Mouse (Mus musculus): ENCODE results near the gene Tyw1. TPM values are rescaled to one million over a fixed set of nuclear protein-coding genes. Genes with fewer than 3 reads are reported as not detected.

Gene Tyw1
- polyA plus RNA-seq, 1 experiment, result 12.1 TPM

DNA sequence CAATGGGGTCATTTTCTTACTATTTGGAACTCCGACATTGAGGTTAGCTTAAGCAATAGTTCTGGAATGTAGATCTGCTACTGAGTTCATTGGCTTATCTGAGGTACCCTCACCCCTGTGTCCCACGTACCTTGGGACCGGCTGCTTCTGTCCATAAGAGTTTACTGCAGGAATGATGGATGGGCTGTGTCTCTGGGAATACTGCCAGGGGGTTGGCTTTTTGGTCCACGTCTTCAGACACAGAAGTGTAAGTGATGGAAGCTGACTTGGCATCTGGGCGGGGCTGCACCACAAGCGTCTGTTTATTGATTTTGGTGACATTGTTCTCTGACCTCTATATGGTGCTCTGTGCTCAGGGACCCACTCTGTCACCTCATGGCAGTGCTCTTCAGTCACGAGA, 55.4 kb downstream of the Tyw1 start:
- 78% methylated on average over 7 of the region's 7 CpGs for WGBS
- Histone ChIP-seq H3K27me3 (replicated peaks; ENCODE audit: control insufficient read depth, insufficient read depth, low read length) (no peaks in the 10 kb centered on the region), H3K27ac (ENCODE audit: insufficient read depth, low read depth, low read length) (no peak overlapping the region), H3K36me3 (ENCODE audit: control insufficient read depth, insufficient read depth, low read length) (no peaks in the 10 kb centered on the region), H3K4me3 (ENCODE audit: insufficient read depth, low read depth, low read length) (no peak overlapping the region), H3K4me1 (ENCODE audit: control insufficient read depth, insufficient read depth, low read length) (no peaks in the 10 kb centered on the region)
- TF ChIP-seq CTCF (conservative IDR thresholded peaks at IDR 0.05; ENCODE audit: insufficient read depth, insufficient read length, low read depth, low read length), result no peak
- TF ChIP-seq POLR2A (IDR thresholded peaks at IDR 0.05; ENCODE audit: low read depth, low read length), result no peak
- no peak for DNase-seq

DNA sequence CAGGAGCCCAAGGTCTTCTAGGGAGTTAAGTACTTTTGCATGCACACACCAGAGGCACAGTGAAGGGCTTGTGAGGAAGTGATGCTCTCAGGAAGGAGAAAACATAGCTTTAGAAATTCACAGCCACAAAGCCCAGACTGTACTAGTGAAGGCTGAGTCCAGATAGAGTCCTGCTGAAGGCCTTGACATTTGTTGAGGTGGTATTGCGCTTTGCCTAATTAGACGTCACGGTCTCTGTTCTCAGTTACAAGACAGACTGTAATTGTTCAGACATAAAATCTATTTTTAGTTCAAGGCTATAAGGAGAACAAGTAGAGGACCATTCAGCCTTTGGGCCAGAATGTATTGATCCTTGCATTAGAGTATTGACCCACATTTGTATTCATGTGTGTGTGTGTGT, 58.1 kb downstream of the Tyw1 start:
- no peak for DNase-seq
- Histone ChIP-seq H3K27me3 (replicated peaks; ENCODE audit: control insufficient read depth, insufficient read depth, low read length) (no peaks in the 10 kb centered on the region), H3K36me3 (ENCODE audit: control insufficient read depth, insufficient read depth, low read length) (0 out of 2 replicates have a peak, but pooled peaks cover 2% of the 10 kb centered on the region), H3K4me1 (ENCODE audit: control insufficient read depth, insufficient read depth, low read length) (no peaks in the 10 kb centered on the region), H3K27ac (ENCODE audit: insufficient read depth, low read depth, low read length) (no peak overlapping the region), H3K4me3 (ENCODE audit: insufficient read depth, low read depth, low read length) (no peak overlapping the region)
- 83% methylated on average over 3 of the region's 3 CpGs for whole genome bisulfite sequencing
- TF ChIP-seq POLR2A (IDR thresholded peaks at IDR 0.05; ENCODE audit: low read depth, low read length) (no peak), CTCF (conservative IDR thresholded peaks at IDR 0.05; ENCODE audit: insufficient read depth, insufficient read length, low read depth, low read length) (no peak)

DNA sequence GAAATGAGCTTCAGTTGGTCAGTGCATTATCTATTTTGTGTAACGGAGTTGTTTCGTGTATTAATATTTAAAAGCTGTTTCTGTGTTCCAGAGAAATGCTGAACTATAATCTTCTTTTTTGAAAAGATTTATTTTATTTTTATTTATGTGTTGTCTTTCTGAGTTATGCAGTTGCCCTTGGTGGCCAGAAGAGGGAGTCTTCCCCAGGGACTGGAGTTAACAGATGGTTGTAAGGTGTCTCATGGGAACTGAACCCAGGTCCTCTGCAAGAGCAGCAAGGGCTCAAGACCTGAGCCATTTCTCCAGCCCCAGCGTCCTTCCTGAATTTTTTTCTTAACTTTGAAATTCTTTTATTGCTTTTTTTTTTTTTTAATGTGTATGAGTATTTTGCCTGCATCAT, 59.5 kb downstream of the Tyw1 start:
- WGBS, result 98% methylated on average over 3 of the region's 3 CpGs
- DNase-seq, result no peak
- Histone ChIP-seq H3K36me3 (ENCODE audit: control insufficient read depth, insufficient read depth, low read length) (0 out of 2 replicates have a peak, but pooled peaks cover 2% of the 10 kb centered on the region), H3K4me3 (ENCODE audit: insufficient read depth, low read depth, low read length) (no peak overlapping the region), H3K27me3 (replicated peaks; ENCODE audit: control insufficient read depth, insufficient read depth, low read length) (no peaks in the 10 kb centered on the region), H3K27ac (ENCODE audit: insufficient read depth, low read depth, low read length) (no peak overlapping the region), H3K4me1 (ENCODE audit: control insufficient read depth, insufficient read depth, low read length) (no peaks in the 10 kb centered on the region)
- no peak for TF ChIP-seq CTCF (conservative IDR thresholded peaks at IDR 0.05; ENCODE audit: insufficient read depth, insufficient read length, low read depth, low read length)
- TF ChIP-seq POLR2A (IDR thresholded peaks at IDR 0.05; ENCODE audit: low read depth, low read length), result no peak

DNA sequence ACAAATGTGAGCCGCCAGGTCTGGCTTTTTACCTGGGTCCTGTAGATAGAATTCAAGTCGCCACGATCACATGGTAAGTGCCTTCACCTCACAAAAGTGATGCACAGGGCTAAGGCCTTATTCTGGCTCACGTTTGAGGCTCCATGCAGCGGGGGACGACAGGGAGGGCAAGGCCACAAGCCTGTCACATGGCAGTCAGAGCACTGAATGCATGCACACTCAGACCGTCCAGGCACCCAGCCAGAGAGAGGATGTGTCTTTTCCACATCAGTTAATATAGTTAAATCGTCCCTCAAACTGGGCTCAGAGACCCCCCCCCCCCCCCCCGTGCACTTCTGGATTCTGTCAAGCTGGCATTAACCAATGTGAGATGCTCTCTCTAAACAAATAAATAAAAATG, 60.9 kb downstream of the Tyw1 start:
- Histone ChIP-seq H3K36me3 (ENCODE audit: control insufficient read depth, insufficient read depth, low read length) (0 out of 2 replicates have a peak, but pooled peaks cover 2% of the 10 kb centered on the region), H3K27ac (ENCODE audit: insufficient read depth, low read depth, low read length) (no peak overlapping the region), H3K4me1 (ENCODE audit: control insufficient read depth, insufficient read depth, low read length) (no peaks in the 10 kb centered on the region), H3K4me3 (ENCODE audit: insufficient read depth, low read depth, low read length) (no peak overlapping the region), H3K27me3 (replicated peaks; ENCODE audit: control insufficient read depth, insufficient read depth, low read length) (no peaks in the 10 kb centered on the region)
- no peak for DNase-seq
- TF ChIP-seq CTCF (conservative IDR thresholded peaks at IDR 0.05; ENCODE audit: insufficient read depth, insufficient read length, low read depth, low read length) (no peak), POLR2A (IDR thresholded peaks at IDR 0.05; ENCODE audit: low read depth, low read length) (no peak)
- WGBS, result 81% methylated on average over 9 of the region's 9 CpGs

DNA sequence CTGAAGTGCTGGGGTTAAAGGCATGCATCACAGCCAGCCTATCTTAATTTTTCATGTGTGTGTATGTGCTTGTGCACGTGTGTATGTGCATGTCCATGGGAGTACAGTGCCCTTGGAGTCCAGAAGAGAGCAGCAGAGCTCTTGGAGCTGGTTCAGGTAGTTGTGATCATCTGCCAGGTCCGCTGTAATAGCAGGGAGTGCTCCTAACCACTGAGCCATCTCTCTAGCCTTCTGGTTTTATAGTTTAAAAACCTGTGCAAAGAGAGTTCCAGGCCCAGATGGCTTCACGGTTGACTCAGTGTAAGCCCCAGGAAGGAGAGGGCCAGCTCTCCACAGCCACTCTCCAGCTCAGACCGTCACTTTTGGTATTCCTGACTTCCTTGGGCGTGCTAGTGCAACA, 64.4 kb downstream of the Tyw1 start:
- no peaks in the 10 kb centered on the region for H3K4me1 ChIP-seq (ENCODE audit: control insufficient read depth, insufficient read depth, low read length)
- DNase-seq, result no peak
- no peaks in the 10 kb centered on the region for H3K27me3 ChIP-seq (replicated peaks; ENCODE audit: control insufficient read depth, insufficient read depth, low read length)
- H3K4me3 ChIP-seq (ENCODE audit: insufficient read depth, low read depth, low read length), result no peak overlapping the region
- WGBS, result 94% methylated on average over 5 of the region's 5 CpGs
- H3K27ac ChIP-seq (ENCODE audit: insufficient read depth, low read depth, low read length), result no peak overlapping the region
- H3K36me3 ChIP-seq (ENCODE audit: control insufficient read depth, insufficient read depth, low read length), result 0 out of 2 replicates have a peak, but pooled peaks cover 2% of the 10 kb centered on the region
- no peak for TF ChIP-seq CTCF (conservative IDR thresholded peaks at IDR 0.05; ENCODE audit: insufficient read depth, insufficient read length, low read depth, low read length)
- TF ChIP-seq POLR2A (IDR thresholded peaks at IDR 0.05; ENCODE audit: low read depth, low read length), result no peak

DNA sequence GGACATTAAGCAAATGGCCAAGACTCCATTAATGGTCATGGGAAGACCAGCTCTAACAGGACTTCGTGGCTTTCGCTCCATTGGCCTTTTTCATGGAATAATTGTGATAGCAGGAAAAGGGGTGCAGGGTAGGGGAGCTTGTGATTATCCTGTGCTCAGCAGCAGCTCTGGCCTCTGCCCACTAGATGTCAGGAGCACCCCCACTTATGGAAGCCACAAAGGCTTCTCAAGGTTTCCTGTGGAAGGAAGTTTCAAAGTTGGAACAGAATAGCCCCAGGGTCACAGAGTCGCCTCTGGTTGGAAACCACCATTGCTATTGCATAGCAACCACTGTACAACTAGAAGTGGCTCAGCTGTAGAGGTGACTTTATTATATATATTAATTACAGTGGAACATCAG, 65.1 kb downstream of the Tyw1 start:
- Histone ChIP-seq H3K36me3 (ENCODE audit: control insufficient read depth, insufficient read depth, low read length) (0 out of 2 replicates have a peak, but pooled peaks cover 2% of the 10 kb centered on the region), H3K4me1 (ENCODE audit: control insufficient read depth, insufficient read depth, low read length) (no peaks in the 10 kb centered on the region), H3K4me3 (ENCODE audit: insufficient read depth, low read depth, low read length) (no peak overlapping the region), H3K27me3 (replicated peaks; ENCODE audit: control insufficient read depth, insufficient read depth, low read length) (no peaks in the 10 kb centered on the region), H3K27ac (ENCODE audit: insufficient read depth, low read depth, low read length) (no peak overlapping the region)
- peak; percentile 26 for DNase-seq
- WGBS, result 72% methylated on average over 3 of the region's 3 CpGs
- TF ChIP-seq POLR2A (IDR thresholded peaks at IDR 0.05; ENCODE audit: low read depth, low read length) (no peak), CTCF (conservative IDR thresholded peaks at IDR 0.05; ENCODE audit: insufficient read depth, insufficient read length, low read depth, low read length) (peak; percentile 38)

DNA sequence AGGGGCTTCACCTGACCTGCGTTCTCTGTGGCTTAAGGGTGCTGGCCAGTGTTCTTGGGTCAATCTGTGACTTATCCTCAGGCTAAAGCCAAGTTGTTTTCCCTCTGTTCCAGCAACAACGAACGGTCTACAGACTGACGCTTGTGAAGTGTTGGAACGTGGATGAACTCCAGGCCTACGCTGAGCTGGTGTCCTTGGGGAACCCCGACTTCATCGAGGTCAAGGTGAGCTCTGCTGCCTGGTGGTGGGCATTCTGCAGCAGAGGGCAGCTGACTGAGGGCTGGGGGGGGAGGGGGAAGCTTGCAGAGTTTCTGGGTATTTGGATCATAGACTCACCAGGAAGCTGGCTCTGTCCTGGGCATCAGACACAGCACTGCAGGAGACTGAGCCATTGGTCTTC, 70.1 kb downstream of the Tyw1 start:
- TF ChIP-seq POLR2A (IDR thresholded peaks at IDR 0.05; ENCODE audit: low read depth, low read length) (no peak), CTCF (conservative IDR thresholded peaks at IDR 0.05; ENCODE audit: insufficient read depth, insufficient read length, low read depth, low read length) (no peak)
- Histone ChIP-seq H3K4me1 (ENCODE audit: control insufficient read depth, insufficient read depth, low read length) (no peaks in the 10 kb centered on the region), H3K36me3 (ENCODE audit: control insufficient read depth, insufficient read depth, low read length) (no peaks in the 10 kb centered on the region), H3K27me3 (replicated peaks; ENCODE audit: control insufficient read depth, insufficient read depth, low read length) (no peaks in the 10 kb centered on the region), H3K4me3 (ENCODE audit: insufficient read depth, low read depth, low read length) (no peak overlapping the region), H3K27ac (ENCODE audit: insufficient read depth, low read depth, low read length) (no peak overlapping the region)
- WGBS, result 96% methylated on average over 8 of the region's 8 CpGs
- no peak for DNase-seq
